Mouse (Mus musculus) ES-CJ7 (cell line): Measurements from ENCODE around the gene Gm11938.
"Not testable (repeated sequence)": the region's sequence is repeated elsewhere in the genome, so short reads cannot be mapped to it uniquely, and the experiment has no call there.

Experiments used
- DNase-seq: peaks from one replicate; pipeline ENCODE4 v3.0.0; 2011; ENCODE audit warnings: low read depth, low spot score

The Gm11938 gene

GRCm38 (mm10) chr11:99603208-99603607, at the start of gene Gm11938:
Gene Gm11938 (minus strand): TSS chr11:99603308.
- not testable (repeated sequence) for DNase-seq

- DNase-seq, result no peak
Observed at GRCm38 (mm10) chr11:99650136-99650535, 47.0 kb upstream of the Gm11938 start, which contains the start of gene Gm11555. Gene Gm11555 (minus strand): TSS chr11:99650236.

GRCm38 (mm10) chr11:99646444-99646843, 43.3 kb upstream of the Gm11938 start:
- no peak for DNase-seq

- DNase-seq, result no peak
Observed at GRCm38 (mm10) chr11:99644351-99644750, 41.2 kb upstream of the Gm11938 start.

GRCm38 (mm10) chr11:99643635-99644139, 40.6 kb upstream of the Gm11938 start, which contains the start of gene Krtap4-7:
Gene Krtap4-7 (minus strand): TSS chr11:99644089.
- DNase-seq, result not testable (repeated sequence)

- DNase-seq, result no peak
Observed at GRCm38 (mm10) chr11:99640926-99641325, 37.8 kb upstream of the Gm11938 start.

GRCm38 (mm10) chr11:99637086-99637485, 34.0 kb upstream of the Gm11938 start:
- DNase-seq, result no peak

- no peak for DNase-seq
Observed at GRCm38 (mm10) chr11:99634653-99635134, 31.6 kb upstream of the Gm11938 start, which contains the start of gene Krtap4-2. Gene Krtap4-2 (minus strand): TSS chr11:99635084.

- no peak for DNase-seq
Observed at GRCm38 (mm10) chr11:99633293-99633692, 30.2 kb upstream of the Gm11938 start.

GRCm38 (mm10) chr11:99630890-99631289, 27.8 kb upstream of the Gm11938 start:
- DNase-seq, result no peak

GRCm38 (mm10) chr11:99628138-99628537, 25.0 kb upstream of the Gm11938 start, which contains the start of gene Krtap4-1:
Gene Krtap4-1 (minus strand): TSS chr11:99628238.
- DNase-seq, result no peak

- DNase-seq, result no peak
Observed at GRCm38 (mm10) chr11:99620335-99620734, 17.2 kb upstream of the Gm11938 start, which contains the start of gene Gm11562. Gene Gm11562 (minus strand): TSS chr11:99620435.

GRCm38 (mm10) chr11:99614796-99615363, 11.8 kb upstream of the Gm11938 start, which contains the start of gene Krtap2-4:
Gene Krtap2-4 (minus strand): TSS chr11:99614846.
- DNase-seq, result no peak

- DNase-seq, result not testable (repeated sequence)
Observed at GRCm38 (mm10) chr11:99610089-99610488, 7.0 kb upstream of the Gm11938 start, which contains the start of gene Gm11937. Gene Gm11937 (minus strand): TSS chr11:99610189.

GRCm38 (mm10) chr11:99609126-99609525, 6.0 kb upstream of the Gm11938 start:
- DNase-seq, result no peak

- DNase-seq, result not testable (repeated sequence)
Observed at GRCm38 (mm10) chr11:99597742-99598141, 5.4 kb downstream of the Gm11938 start, which contains the start of gene Krtap9-3. Gene Krtap9-3 (minus strand): TSS chr11:99598105.

- DNase-seq, result no peak
Observed at GRCm38 (mm10) chr11:99590981-99591380, 12.1 kb downstream of the Gm11938 start, which contains the start of gene Krtap1-3. Gene Krtap1-3 (minus strand): TSS chr11:99591339.

GRCm38 (mm10) chr11:99585096-99585495, 18.0 kb downstream of the Gm11938 start:
- DNase-seq, result no peak

GRCm38 (mm10) chr11:99583245-99583704, 19.8 kb downstream of the Gm11938 start, which contains the start of gene Krtap1-4:
Gene Krtap1-4 (minus strand): TSS chr11:99583654.
- DNase-seq, result no peak

GRCm38 (mm10) chr11:99581564-99581963, 21.5 kb downstream of the Gm11938 start:
- no peak for DNase-seq

- no peak for DNase-seq
Observed at GRCm38 (mm10) chr11:99581051-99581450, 22.1 kb downstream of the Gm11938 start.

- DNase-seq, result no peak
Observed at GRCm38 (mm10) chr11:99580636-99581035, 22.5 kb downstream of the Gm11938 start, which contains the start of gene Krtap1-5. Gene Krtap1-5 (minus strand): TSS chr11:99581016.
